Mouse (Mus musculus) stomach, postnatal 0 days (tissue): ENCODE measurements at regions not wholly inside any gene's neighbourhood (a gene's known extent, or its start where the extent isn't known, plus 50 kb on each side); places are given as distances from the start of the nearest gene placed in this dataset.

Source experiments
- CTCF ChIP-seq: IDR thresholded peaks from 2 replicates; pipeline ENCODE4 v1.5.1; 2016; ENCODE audit warnings: antibody characterized with exemption, low read depth, mild to moderate bottlenecking, moderate library complexity
- EP300 ChIP-seq: optimal IDR thresholded peaks from 2 replicates; pipeline ENCODE3; 2016; ENCODE audit warnings: antibody characterized with exemption

- TF ChIP-seq CTCF (no peak), EP300 (no peak)
Observed at GRCm38 (mm10) chr12:73842000-73842675, 59.0 kb upstream of the Hif1a start.
